Mouse (Mus musculus) ES-E14 (cell line): Measurements from ENCODE around the gene Ankrd53. TPM values are rescaled to one million over a fixed set of nuclear protein-coding genes. Genes with fewer than 3 reads are reported as not detected.

ENCODE experiments used
- DNase-seq: peaks from one replicate; pipeline ENCODE4 v3.0.0-alpha.2; 2013; ENCODE audit warnings: low read depth, low spot score
- H3K27ac ChIP-seq: 2 replicates; pipeline ENCODE4 v1.5.1; 2012; ENCODE audit warnings: low read depth, mild to moderate bottlenecking, low read length, moderate library complexity, mixed read lengths; ENCODE audit not compliant: poor library complexity, insufficient read depth, severe bottlenecking
- H3K36me3 ChIP-seq: 2 replicates; pipeline ENCODE4 v1.6.1; 2012; ENCODE audit warnings: mild to moderate bottlenecking, low read length, moderate library complexity, mixed read lengths; ENCODE audit not compliant: control insufficient read depth, poor library complexity, insufficient read depth, severe bottlenecking
- H3K4me1 ChIP-seq, 2 experiments: fragments of 150-350 bp in 1 of 2; sonication (generic) in 1 of 2; 2 replicates each; pipeline ENCODE4 v1.6.1; 2012; ENCODE audit warnings: low read length in 2 of 2, mild to moderate bottlenecking in 1 of 2, mixed read lengths in 1 of 2; ENCODE audit not compliant: control insufficient read depth in 2 of 2, insufficient read depth in 2 of 2, poor library complexity in 1 of 2
- H3K4me3 ChIP-seq, 2 experiments: fragments of 150-350 bp in 1 of 2; sonication (generic) in 1 of 2; 2 replicates each; pipeline ENCODE4 v1.5.1; 2012; ENCODE audit warnings: low read length in 2 of 2, low read depth in 1 of 2, mild to moderate bottlenecking in 1 of 2, mixed read lengths in 1 of 2; ENCODE audit not compliant: insufficient read depth in 1 of 2, poor library complexity in 1 of 2, severe bottlenecking in 1 of 2
- H3K9ac ChIP-seq: 2 replicates; pipeline ENCODE4 v1.6.1; 2012; ENCODE audit warnings: low read depth, mild to moderate bottlenecking, low read length, mixed read lengths; ENCODE audit not compliant: poor library complexity, insufficient read depth, severe bottlenecking
- H3K9me3 ChIP-seq: fragments of 150-350 bp; sonication (generic); 2 replicates; pipeline ENCODE4 v1.6.1; 2012; ENCODE audit warnings: low read depth, mild to moderate bottlenecking, low read length; ENCODE audit not compliant: control insufficient read depth, insufficient read depth
- CHD2 ChIP-seq: IDR thresholded peaks from 2 replicates; pipeline ENCODE4 v1.6.1; 2014; ENCODE audit warnings: mild to moderate bottlenecking, low read depth, low read length, inconsistent platforms
- HCFC1 ChIP-seq: IDR thresholded peaks from 2 replicates; pipeline ENCODE4 v1.6.1; 2012; ENCODE audit warnings: low read length, inconsistent platforms, borderline replicate concordance; ENCODE audit not compliant: insufficient read depth
- MAFK ChIP-seq: IDR thresholded peaks from 2 replicates; pipeline ENCODE4 v1.6.1; 2014; ENCODE audit warnings: mild to moderate bottlenecking, low read depth, low read length, inconsistent platforms; ENCODE audit not compliant: insufficient read depth
- ZC3H11A ChIP-seq: IDR thresholded peaks from 2 replicates; pipeline ENCODE4 v1.6.1; 2012; ENCODE audit warnings: low read depth, mild to moderate bottlenecking, inconsistent platforms, low read length, borderline replicate concordance
- ZNF384 ChIP-seq: IDR thresholded peaks from 2 replicates; pipeline ENCODE4 v1.6.1; 2012; ENCODE audit warnings: low read depth, low read length, inconsistent platforms
- in situ Hi-C, 2 experiments: fragments of 600-800 bp; cut with MboI; formaldehyde crosslinking; loops; one replicate each; pipeline ENCODE4 v1.15.1; 2025; ENCODE audit warnings: low sequenced_read_pairs in 2 of 2, inconsistent platforms in 1 of 2; ENCODE audit not compliant: unreplicated experiment in 2 of 2
- total RNA-seq: library from RNA; depleted of rRNA; stranded (reverse); fragments of 300-350 nt; gene quantifications from 2 replicates; pipeline ENCODE4 v1.2.3, GENCODE M21; 2012; rRNA removed

Ankrd53 gene
- 0.16 and 0.18 TPM in 2 replicates for total RNA-seq

DNA sequence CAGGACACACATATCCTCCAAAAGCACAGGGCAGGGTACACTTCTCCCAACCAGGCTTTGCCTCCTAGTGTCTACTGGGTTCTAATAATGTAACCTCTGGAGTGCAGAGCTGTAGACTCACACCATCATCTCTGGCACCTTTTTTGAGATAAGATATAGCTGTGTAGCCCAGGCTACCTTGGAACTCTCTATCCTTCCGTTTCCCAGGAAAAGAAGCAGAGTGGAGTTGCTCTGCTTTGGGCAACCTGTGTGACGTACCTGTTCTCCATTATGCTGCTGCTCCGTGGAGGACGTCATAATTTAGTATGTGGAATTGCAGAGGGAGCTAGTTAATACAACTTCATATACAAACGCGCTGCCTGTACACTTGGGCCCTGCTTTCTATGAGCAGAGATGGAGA lies at the start of gene Ankrd53:
Gene Ankrd53, plus strand, starts transcription at position 301 of the 400 bp plus-strand sequence.
- TF ChIP-seq CHD2 (no peak), MAFK (no peak)
- in situ Hi-C loops: no loop called here
- Histone ChIP-seq H3K4me1 (peaks cover 2% of the 10 kb centered on the region in 2 experiments; a peak in 2 of 4 replicates), H3K9ac (peak within 1 kb of the TSS; percentile 19; the same call in 1 of the 2 replicates), H3K9me3 (no peaks in the 10 kb centered on the region), H3K36me3 (no peaks in the 10 kb centered on the region), H3K27ac (no peak within 1 kb of the TSS), H3K4me3 (peak within 1 kb of the TSS; percentile 20 to 50)
- no peak for DNase-seq

- no peak overlapping the region for H3K27ac ChIP-seq
- H3K9me3 ChIP-seq: no peaks in the 10 kb centered on the region
- DNase-seq: no peak
- in situ Hi-C loops: loop anchor here (5.0 to 25.0 kb wide), 5 partner anchors 641 to 1474 kb away; partner anchors contain the start of genes Emx1 (in 2 of the 2), Tlx2 (in 2 of the 2), Aup1 (in 1 of the 2) and Dqx1 (in 1 of the 2)
- H3K4me1 ChIP-seq: peaks cover 0 to 9% of the 10 kb centered on the region in 2 experiments; a peak in 1 of 4 replicates
- no peak overlapping the region for H3K9ac ChIP-seq
- no peak for TF ChIP-seq HCFC1
- TF ChIP-seq ZNF384: no peak
- no peak for TF ChIP-seq ZC3H11A
- no peak for TF ChIP-seq CHD2
- TF ChIP-seq MAFK: no peak
- H3K4me3 ChIP-seq: no peak overlapping the region
- H3K36me3 ChIP-seq: no peaks in the 10 kb centered on the region
Observed at GRCm38 (mm10) chr6:83713271-83714136, 48.9 kb upstream of the Ankrd53 start.

- no peak for DNase-seq
- Histone ChIP-seq H3K9ac (no peak overlapping the region), H3K36me3 (no peaks in the 10 kb centered on the region), H3K9me3 (no peaks in the 10 kb centered on the region), H3K4me3 (no peak overlapping the region), H3K4me1 (peaks cover 0 to 9% of the 10 kb centered on the region in 2 experiments; a peak in 1 of 4 replicates), H3K27ac (no peak overlapping the region)
- no peak for TF ChIP-seq ZC3H11A
- TF ChIP-seq MAFK: no peak
- TF ChIP-seq ZNF384: no peak
- no peak for TF ChIP-seq HCFC1
- TF ChIP-seq CHD2: no peak
- in situ Hi-C loops: loop anchor here (5.0 to 25.0 kb wide), 5 partner anchors 642 to 1473 kb away; partner anchors contain the start of genes Emx1 (in 2 of the 2), Tlx2 (in 2 of the 2), Aup1 (in 1 of the 2) and Dqx1 (in 1 of the 2)
Observed at GRCm38 (mm10) chr6:83714221-83715123, 48.0 kb upstream of the Ankrd53 start.

- H3K4me1 ChIP-seq: peaks cover 0 to 9% of the 10 kb centered on the region in 2 experiments; a peak in 1 of 4 replicates
- no peak overlapping the region for H3K27ac ChIP-seq
- no peak for DNase-seq
- in situ Hi-C loops: loop anchor here (10.0 to 25.0 kb wide), 3 partner anchors 653 to 1472 kb away; partner anchors contain the start of genes Emx1 (in 2 of the 2), Aup1 (in 1 of the 2), Dqx1 (in 1 of the 2) and Htra2 (in 1 of the 2)
- no peak overlapping the region for H3K9ac ChIP-seq
- no peak for TF ChIP-seq ZNF384
- H3K9me3 ChIP-seq: no peaks in the 10 kb centered on the region
- H3K4me3 ChIP-seq: peak overlapping the region; percentile 11 to 22; a peak in 2 of 4 replicates
- H3K36me3 ChIP-seq: no peaks in the 10 kb centered on the region
Observed at GRCm38 (mm10) chr6:83715461-83716196, 46.8 kb upstream of the Ankrd53 start.
